Mouse (Mus musculus) fibroblast of lung, adult 2 months (primary cell): ENCODE results near the gene S1pr2.
A peak's percentile ranks its signal among the peaks of the same experiment; 100 is the strongest.
"Not testable (repeated sequence)": the region's sequence is repeated elsewhere in the genome, so short reads cannot be mapped to it uniquely, and the experiment has no call there.

Experiments used
- DNase-seq: peaks from one replicate; pipeline ENCODE4 v3.0.0-alpha.2; 2011; ENCODE audit warnings: low read depth

The S1pr2 gene

GRCm38 (mm10) chr9:20976216-20976960 is at the start of gene S1pr2:
Gene S1pr2, minus strand, starts transcription at chr9:20976781.
- peak; percentile 74 for DNase-seq

- DNase-seq: no peak
These were observed 48.8 kb upstream of the S1pr2 start for GRCm38 (mm10) chr9:21025258-21025810.

GRCm38 (mm10) chr9:21022726-21023125 is 46.1 kb upstream of the S1pr2 start:
- no peak for DNase-seq

GRCm38 (mm10) chr9:21022288-21022687 is 45.7 kb upstream of the S1pr2 start:
- no peak for DNase-seq

- no peak for DNase-seq
These were observed 44.8 kb upstream of the S1pr2 start for GRCm38 (mm10) chr9:21021363-21021762.

GRCm38 (mm10) chr9:21018600-21018999 is 42.0 kb upstream of the S1pr2 start:
- no peak for DNase-seq

GRCm38 (mm10) chr9:21017177-21017575 is 40.6 kb upstream of the S1pr2 start:
- DNase-seq: no peak

GRCm38 (mm10) chr9:21016331-21017176 is 40.0 kb upstream of the S1pr2 start:
- no peak for DNase-seq

GRCm38 (mm10) chr9:21015571-21016130 is 39.1 kb upstream of the S1pr2 start, which contains the start of gene Icam1:
Gene Icam1, plus strand, starts transcription at chr9:21015985.
- no peak for DNase-seq

- DNase-seq: no peak
These were observed 38.4 kb upstream of the S1pr2 start for GRCm38 (mm10) chr9:21014691-21015570.

- DNase-seq: no peak
These were observed 35.8 kb upstream of the S1pr2 start for GRCm38 (mm10) chr9:21012368-21012767.

GRCm38 (mm10) chr9:21011846-21012312 is 35.3 kb upstream of the S1pr2 start:
- no peak for DNase-seq

GRCm38 (mm10) chr9:21010939-21011541 is 34.5 kb upstream of the S1pr2 start:
- DNase-seq: not testable (repeated sequence)

- DNase-seq: no peak
These were observed 33.8 kb upstream of the S1pr2 start for GRCm38 (mm10) chr9:21010362-21010761.

- no peak for DNase-seq
These were observed 31.4 kb upstream of the S1pr2 start for GRCm38 (mm10) chr9:21008007-21008406.

GRCm38 (mm10) chr9:21007313-21007952 is 30.9 kb upstream of the S1pr2 start:
- no peak for DNase-seq

- DNase-seq: peak; percentile 46
These were observed 26.3 kb upstream of the S1pr2 start, which contains the start of gene Mrpl4 for GRCm38 (mm10) chr9:21002627-21003551. Gene Mrpl4, plus strand, starts transcription at chr9:21002738.

- no peak for DNase-seq
These were observed 25.7 kb upstream of the S1pr2 start for GRCm38 (mm10) chr9:21002270-21002626.

GRCm38 (mm10) chr9:21001651-21002200 is 25.1 kb upstream of the S1pr2 start:
- no peak for DNase-seq
